Mouse (Mus musculus) adrenal gland, adult 2 months (tissue): Measurements from ENCODE around the gene Ttll10. TPM values are rescaled to one million over a fixed set of nuclear protein-coding genes. Genes with fewer than 3 reads are reported as not detected.

Experiments
- DNase-seq: peaks from one replicate; pipeline ENCODE4 v3.0.0; 2021
- microRNA-seq, 2 experiments: library from miRNA; unstranded; fragments of <30 nt; microRNA quantifications; one replicate each; pipeline ENCODE4 v1.2.0; 2021
- polyA plus RNA-seq: library from polyadenylated mRNA; depleted of rRNA; stranded (reverse); fragments of >200 nt; gene quantifications from 2 replicates; pipeline ENCODE4 v1.2.3, GENCODE M21; 2012; rRNA removed
- total RNA-seq, 2 experiments: library from RNA; stranded (reverse); gene quantifications; 2 replicates each; pipeline ENCODE4 v1.2.3; 2021

The Ttll10 gene
- total and polyA plus RNA-seq, 3 experiments: 0.19 to 0.21 TPM; not detected in 1

DNA sequence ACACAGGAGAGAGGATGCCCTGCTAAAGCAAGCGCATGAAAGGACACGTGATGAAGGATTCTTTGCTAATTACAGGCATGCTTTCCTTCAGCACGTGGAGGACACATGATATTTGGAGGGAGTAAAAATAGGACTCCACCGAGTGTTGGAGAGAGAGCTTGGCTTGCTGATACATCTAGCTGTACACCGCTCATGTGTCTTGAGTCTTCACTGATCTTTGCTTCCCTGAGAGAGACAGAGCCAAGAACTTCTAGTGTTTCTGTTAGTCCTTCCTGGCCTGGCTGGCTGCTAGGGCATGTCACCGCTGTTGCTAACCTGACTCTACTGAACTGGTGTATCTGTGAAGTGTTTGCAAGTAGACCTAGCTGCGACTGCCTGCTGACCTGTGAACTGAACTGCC lies 35.0 kb downstream of the Ttll10 start:
- no peak for DNase-seq

DNA sequence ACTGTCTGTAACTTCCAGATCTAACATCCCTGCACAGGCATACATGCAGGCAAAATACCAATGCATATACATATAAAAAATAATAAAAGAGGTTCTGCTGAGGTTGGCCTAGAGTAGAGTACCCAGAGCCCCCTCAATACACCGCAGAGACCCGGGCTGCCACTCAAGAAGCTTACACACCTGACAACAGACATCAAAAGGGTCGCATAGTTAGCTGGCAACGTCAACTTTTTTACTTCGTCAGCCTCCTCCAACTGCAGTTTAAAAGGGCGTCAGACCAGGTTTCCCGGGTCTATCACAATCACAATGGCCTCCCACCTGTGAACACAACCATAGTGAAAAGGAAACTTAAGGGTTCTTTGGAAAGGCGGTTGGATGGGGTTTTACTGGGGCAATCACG lies 35.7 kb downstream of the Ttll10 start:
- no peak for DNase-seq

DNA sequence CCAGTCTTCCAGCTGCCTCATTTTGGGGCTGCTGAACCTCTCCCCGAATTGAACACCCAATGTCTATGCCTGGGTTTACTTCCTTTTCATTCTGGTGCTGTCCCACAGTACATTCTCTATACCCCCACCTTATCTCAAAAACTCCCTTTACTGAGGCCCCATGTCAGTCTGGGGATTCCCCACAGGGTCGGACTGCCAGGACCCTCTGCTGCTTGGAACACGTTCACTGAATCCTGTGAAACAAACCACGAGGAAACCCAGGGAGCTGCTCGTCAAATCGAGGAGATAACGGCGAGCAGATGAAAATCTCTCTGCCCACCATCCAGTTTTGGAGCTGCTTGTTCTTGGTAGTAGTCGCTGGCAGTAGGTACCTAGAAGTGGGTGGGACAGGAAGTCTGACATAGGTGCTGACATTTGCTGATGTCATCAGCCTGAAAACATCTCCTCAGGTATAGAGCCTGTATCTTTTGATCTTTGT lies 37.2 kb downstream of the Ttll10 start:
- DNase-seq: no peak

DNA sequence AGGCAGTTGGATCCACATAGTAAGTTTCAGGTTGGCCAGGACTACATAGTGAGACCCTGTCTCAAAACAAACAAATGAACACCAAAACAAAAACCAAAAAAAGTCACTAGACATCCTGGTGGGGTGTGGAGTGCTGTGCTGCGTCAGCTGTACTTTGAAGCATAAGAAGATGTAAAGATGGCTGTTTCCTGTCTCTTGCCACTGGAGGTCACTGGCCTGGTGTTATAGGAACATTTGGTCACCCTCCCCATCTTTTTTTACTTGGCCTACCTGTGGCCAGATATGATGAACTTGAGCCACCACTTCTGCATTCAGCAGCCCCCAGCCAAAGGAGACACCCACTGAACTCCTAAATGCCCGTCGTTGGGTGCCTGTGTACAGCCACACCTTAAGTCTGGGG lies 37.8 kb downstream of the Ttll10 start:
- no peak for DNase-seq

DNA sequence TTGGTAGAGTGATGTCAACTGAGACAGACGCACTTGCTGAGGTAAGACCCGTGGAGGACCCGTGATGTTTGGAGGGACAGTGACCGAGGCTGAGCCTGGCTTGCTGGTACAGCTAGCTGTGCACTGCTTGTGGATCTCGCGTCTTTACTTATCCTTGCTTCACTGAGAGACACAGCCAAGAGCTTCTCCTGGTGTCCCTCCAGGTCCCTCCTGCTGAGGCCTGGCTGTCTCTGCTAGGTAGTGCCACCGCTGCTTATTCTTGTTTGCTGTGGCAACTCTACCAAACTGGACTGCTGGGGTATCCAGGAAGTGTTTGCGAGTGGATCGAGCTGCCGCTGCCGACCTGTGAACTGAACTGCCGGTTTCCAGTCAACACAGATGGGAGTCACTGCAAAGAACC lies 39.4 kb downstream of the Ttll10 start:
- no peak for DNase-seq

DNA sequence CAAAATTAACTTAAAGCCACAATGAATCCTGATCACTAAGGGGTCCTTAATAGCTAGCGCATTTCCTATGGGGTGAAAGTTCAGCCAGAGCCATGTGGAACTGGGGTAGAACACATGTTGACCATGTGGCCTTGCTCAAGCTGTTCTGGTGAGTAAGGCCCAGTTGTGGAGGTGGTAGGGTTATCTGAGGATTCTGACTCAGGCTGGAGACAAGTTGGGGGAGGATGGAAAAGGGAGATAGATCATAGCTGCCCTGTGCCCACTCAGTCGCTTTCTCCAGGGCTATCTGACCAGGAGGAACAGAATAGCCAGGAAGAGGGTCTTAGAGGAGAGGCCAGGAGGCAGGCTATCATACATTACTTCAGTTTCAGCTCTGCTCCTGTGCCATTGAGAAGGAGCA lies 44.8 kb downstream of the Ttll10 start:
- peak; percentile 68 for DNase-seq

DNA sequence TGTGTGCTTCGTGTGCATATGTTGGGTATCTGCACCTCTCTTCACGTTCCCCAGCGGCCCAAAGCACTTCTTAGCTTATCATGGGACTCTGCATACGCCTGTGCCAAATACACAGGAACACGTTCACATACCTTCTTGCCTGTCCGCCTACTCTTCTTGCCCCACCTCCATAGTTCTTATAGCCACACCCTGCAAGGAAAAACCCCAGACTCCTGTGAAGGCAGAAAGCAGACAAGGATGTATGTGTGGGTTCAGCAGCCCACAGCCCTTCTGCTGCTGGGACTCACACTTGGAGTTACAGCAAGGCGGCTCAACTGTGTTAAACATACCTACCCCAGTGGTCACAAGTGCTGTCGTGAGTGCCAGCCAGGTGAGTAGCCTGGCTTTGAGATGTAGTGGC lies 45.6 kb downstream of the Ttll10 start, which contains the start of gene Tnfrsf4:
Gene Tnfrsf4 (plus strand): TSS at position 207 of the 400 bp plus-strand sequence.
- DNase-seq: no peak

DNA sequence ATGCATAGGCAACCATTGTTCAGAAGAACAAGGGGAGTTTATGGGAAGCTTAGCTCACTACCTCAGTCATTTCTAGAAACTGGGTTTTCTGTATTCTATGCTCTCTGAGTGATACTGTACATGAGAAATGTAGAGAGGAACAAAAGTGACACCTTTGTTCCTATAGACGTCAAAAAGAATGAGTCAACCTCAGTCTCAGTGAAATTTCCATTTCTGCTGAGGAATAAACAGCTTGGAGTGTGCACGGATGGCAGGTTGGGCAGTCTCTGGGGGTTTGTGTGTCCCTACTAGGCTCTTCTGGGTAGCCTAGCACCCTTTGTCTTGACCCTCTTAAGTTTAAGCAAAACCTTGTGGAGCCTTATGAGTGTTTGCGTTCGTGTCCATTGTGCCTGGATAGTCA lies 50.8 kb downstream of the Ttll10 start:
- no peak for DNase-seq

DNA sequence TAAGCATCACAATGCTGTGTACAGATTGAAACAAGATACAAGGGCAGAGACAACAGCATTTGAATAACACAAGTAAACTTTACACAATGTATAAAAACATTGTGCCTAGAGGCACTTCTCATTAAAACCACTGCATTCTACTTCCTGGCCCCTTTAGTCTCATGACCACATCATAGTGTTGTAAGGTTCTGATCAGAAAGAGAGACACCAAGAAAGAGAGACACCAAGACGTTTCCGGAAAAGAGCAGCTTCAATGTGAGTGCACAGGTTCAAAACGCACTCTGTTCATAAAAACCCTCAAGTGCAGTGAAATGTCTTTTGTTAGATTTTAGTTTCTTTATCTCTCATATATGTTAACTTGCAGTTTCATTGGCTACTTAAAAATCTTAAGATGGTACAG lies 55.1 kb downstream of the Ttll10 start:
- no peak for DNase-seq

DNA sequence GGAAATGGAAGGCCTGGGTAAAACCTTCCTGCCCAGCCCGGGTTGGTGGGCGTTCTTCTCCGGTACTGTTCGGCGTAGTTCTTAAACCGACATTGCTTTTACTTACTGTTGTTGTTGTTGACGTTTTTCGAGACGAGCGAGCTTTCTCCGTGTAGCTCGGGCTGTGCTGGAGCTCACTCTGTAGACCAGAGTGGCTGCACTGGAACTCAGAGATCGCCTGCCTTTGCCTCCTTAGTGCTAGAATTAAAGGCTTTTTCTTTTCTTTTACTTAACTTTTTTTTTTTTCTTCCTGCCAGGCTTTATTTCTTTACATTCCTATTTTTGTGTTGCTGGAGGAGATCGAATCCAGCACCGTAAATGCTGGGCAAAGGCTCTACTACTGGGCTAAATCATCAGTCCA lies 65.6 kb downstream of the Ttll10 start:
- no peak for DNase-seq

DNA sequence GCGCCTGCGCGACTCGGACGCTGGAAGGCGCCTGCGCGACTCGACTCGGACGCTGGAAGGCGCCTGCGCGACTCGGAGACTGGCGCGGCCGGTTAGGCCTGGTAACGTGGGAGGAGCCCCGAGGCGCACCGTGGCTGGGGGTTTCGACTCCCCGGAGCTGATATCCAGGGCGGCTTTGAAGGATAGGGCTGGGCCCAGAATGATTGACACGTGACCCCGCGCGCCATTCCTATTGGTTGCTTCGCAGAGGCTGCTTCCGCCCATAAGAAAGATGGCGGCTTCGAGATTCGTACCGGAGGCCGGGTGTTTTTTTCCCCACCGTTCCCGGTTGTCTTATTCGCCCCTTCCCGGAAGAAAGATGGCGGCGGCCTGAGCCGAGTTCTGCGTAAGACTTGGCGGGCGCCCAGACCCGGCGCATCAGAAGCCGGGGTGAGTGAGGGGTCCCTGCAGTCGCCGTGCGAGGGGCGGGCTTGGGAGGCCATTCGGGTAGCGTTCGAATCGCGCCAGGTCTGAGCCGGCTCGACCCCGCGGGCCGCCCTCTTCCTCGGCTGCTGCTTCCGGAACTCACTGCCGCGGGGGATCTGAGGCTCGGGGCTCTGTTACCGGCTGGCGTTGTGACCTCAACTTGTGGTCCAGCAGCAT lies 66.2 kb downstream of the Ttll10 start:
- peak; percentile 96 for DNase-seq

DNA sequence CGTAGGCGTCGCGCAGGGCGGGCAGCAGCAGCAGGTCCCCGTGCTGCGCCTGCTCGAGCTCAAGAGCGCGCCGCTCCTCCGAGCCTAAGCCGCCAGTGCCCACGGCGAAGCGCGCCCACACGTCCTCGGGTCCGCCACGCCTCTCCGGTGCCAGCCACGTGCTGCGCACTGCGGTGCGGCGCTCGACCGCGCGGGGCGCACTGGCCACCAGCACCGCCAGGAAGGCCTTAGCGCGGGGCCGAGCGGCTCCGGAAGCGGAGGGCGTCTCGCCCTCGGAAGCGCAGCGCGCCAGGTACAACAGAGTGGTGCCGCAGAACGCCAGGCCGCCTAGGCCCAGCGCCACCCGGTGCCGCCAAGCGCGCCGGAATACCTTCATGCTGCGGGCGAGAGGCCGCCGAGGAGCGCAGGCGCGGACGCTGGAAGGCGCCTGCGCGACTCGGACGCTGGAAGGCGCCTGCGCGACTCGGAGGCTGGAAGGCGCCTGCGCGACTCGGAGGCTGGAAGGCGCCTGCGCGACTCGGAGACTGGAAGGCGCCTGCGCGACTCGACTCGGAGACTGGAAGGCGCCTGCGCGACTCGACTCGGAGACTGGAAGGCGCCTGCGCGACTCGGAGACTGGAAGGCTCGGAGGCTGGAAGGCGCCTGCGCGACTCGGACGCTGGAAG lies 66.8 kb downstream of the Ttll10 start, which contains the start of the genes B3galt6 and Sdf4:
Gene B3galt6 (minus strand): TSS at position 409 of the 665 bp plus-strand sequence.
Gene Sdf4 (plus strand): TSS at position 632 of the 665 bp plus-strand sequence.
- DNase-seq: peak; percentile 91

DNA sequence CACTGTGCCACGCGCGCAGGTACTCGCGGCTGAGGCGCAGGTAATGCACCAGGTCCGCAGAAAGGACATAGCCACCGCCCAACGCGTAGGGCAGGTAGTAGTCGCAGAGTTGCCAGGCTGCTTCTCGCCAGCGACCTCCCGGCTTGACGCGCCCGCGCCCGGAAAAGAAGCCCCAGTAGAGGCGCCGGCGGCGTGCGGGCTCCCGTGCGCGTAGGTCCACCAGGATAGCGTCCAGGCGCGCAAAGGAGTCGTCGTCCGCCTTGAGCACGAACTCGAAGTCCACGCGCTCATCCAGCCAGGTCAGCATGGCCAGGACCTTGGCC lies 67.3 kb downstream of the Ttll10 start:
- no peak for DNase-seq

DNA sequence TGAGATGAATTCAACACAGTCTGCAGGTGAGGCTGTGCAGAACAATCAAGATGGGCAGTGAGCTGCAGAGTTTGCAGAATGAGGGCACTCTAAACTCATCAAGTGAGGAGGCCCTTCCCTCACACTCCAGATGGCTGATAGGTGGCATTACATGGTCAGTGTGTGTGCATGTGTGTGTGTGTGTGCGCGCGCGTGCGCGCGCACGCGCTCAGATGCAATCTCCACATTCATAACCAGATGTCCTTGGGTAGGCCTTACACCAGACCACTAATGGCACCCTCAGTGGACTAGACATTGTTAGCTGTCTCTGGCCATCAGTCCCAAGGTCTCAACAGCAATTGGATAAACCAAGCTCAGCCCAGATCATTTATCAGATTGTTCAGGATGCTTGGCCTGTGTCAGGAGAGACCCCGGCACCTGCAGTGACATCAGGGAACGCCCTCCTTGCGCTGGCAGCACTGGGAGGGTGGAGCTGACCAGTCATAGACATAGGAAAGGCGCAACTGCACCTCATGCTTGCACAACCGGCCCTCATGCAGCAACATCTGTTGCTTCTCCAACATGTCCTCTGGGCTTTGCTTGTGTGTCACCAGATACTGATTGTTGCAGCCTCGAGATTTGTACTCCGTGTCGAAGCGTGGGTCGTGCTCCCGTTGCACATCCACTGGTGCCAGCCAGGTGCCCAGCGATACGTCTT lies 67.9 kb downstream of the Ttll10 start:
- no peak for DNase-seq

Small RNAs within 50 kb of the gene (microRNA-seq; reads per million reads assigned to microRNA genes)
- gene Mir200a (4.6 to 7.9 reads per million in 2 experiments), gene Mir200b (6.6 to 40.9 reads per million in 2 experiments), gene Mir429 (7.7 to 15.3 reads per million in 2 experiments)

Other genes starting within 250 kb of the Ttll10 start
- gene Ccnl2, start 246.9 kb downstream of the Ttll10 start, total RNA-seq: 100 to 1,000 TPM in 1 of 2 experiments, 10 to 100 TPM in 1; 70.2 to 118 TPM
- 56.0 and 58.2 TPM in 2 replicates for gene Ccnl2, start 246.9 kb downstream of the Ttll10 start, polyA plus RNA-seq
- 100 to 1,000 TPM; 155 to 164 TPM for gene Aurkaip1, start 228.1 kb downstream of the Ttll10 start, total RNA-seq
- gene Aurkaip1, start 228.1 kb downstream of the Ttll10 start, polyA plus RNA-seq: 276 and 293 TPM in 2 replicates
- gene Mxra8, start 219.7 kb downstream of the Ttll10 start, total RNA-seq: 10 to 100 TPM; 36.9 to 55.5 TPM
- 164 and 185 TPM in 2 replicates for gene Mxra8, start 219.7 kb downstream of the Ttll10 start, polyA plus RNA-seq
- gene Dvl1, start 212.0 kb downstream of the Ttll10 start, total RNA-seq: 10 to 100 TPM; 58.1 to 66.7 TPM
- 187 and 202 TPM in 2 replicates for gene Dvl1, start 212.0 kb downstream of the Ttll10 start, polyA plus RNA-seq
- gene Tas1r3, start 196.1 kb downstream of the Ttll10 start, total RNA-seq: under 1 TPM; 0.32 to 0.35 TPM
- gene Tas1r3, start 196.1 kb downstream of the Ttll10 start, polyA plus RNA-seq: 0.56 and 0.62 TPM in 2 replicates
- 10 to 100 TPM; 18.7 to 21.1 TPM for gene Cptp, start 190.0 kb downstream of the Ttll10 start, total RNA-seq
- gene Cptp, start 190.0 kb downstream of the Ttll10 start, polyA plus RNA-seq: 29.4 and 37.1 TPM in 2 replicates
- 10 to 100 TPM; 27.5 to 32.0 TPM for gene Ints11, start 189.9 kb downstream of the Ttll10 start, total RNA-seq
- 24.5 and 30.8 TPM in 2 replicates for gene Ints11, start 189.9 kb downstream of the Ttll10 start, polyA plus RNA-seq
- 10 to 100 TPM; 21.8 to 28.4 TPM for gene Pusl1, start 167.6 kb downstream of the Ttll10 start, total RNA-seq
- gene Pusl1, start 167.6 kb downstream of the Ttll10 start, polyA plus RNA-seq: 118 and 119 TPM in 2 replicates
- 10 to 100 TPM; 14.4 to 20.9 TPM for gene Acap3, start 167.6 kb downstream of the Ttll10 start, total RNA-seq
- 29.0 and 29.3 TPM in 2 replicates for gene Acap3, start 167.6 kb downstream of the Ttll10 start, polyA plus RNA-seq
- gene Ube2j2, start 115.6 kb downstream of the Ttll10 start, total RNA-seq: 10 to 100 TPM; 64.1 to 94.4 TPM
- gene Ube2j2, start 115.6 kb downstream of the Ttll10 start, polyA plus RNA-seq: 93.2 and 95.5 TPM in 2 replicates
- gene C1qtnf12, start 97.1 kb downstream of the Ttll10 start, total RNA-seq: 10 to 100 TPM; 66.8 to 70.1 TPM
- 100 and 128 TPM in 2 replicates for gene C1qtnf12, start 97.1 kb downstream of the Ttll10 start, polyA plus RNA-seq
- 1 to 10 TPM; 5.1 to 8.5 TPM for gene B3galt6, start 66.8 kb downstream of the Ttll10 start, total RNA-seq
- 14.7 and 18.3 TPM in 2 replicates for gene B3galt6, start 66.8 kb downstream of the Ttll10 start, polyA plus RNA-seq
- 100 to 1,000 TPM; 260 to 282 TPM for gene Sdf4, start 66.5 kb downstream of the Ttll10 start, total RNA-seq
- 47.5 and 50.7 TPM in 2 replicates for gene Sdf4, start 66.5 kb downstream of the Ttll10 start, polyA plus RNA-seq
- 1 to 10 TPM in 1 of 2 experiments, under 1 TPM in 1; 0.61 to 1.2 TPM for gene Tnfrsf4, start 45.6 kb downstream of the Ttll10 start, total RNA-seq
- 4.4 and 5.0 TPM in 2 replicates for gene Tnfrsf4, start 45.6 kb downstream of the Ttll10 start, polyA plus RNA-seq
- under 1 TPM in 1 of 2 experiments, not detected in 1; 0.38 TPM for gene Tnfrsf18, start 33.2 kb downstream of the Ttll10 start, total RNA-seq
- gene Tnfrsf18, start 33.2 kb downstream of the Ttll10 start, polyA plus RNA-seq: 0.30 and 0.61 TPM in 2 replicates
- 1 to 10 TPM; 5.7 to 9.6 TPM for gene 9430015G10Rik, start 50.6 kb upstream of the Ttll10 start, total RNA-seq
- 14.6 and 15.6 TPM in 2 replicates for gene 9430015G10Rik, start 50.6 kb upstream of the Ttll10 start, polyA plus RNA-seq
- gene Rnf223, start 71.1 kb upstream of the Ttll10 start, total RNA-seq: under 1 TPM; 0.17 TPM
- gene Rnf223, start 71.1 kb upstream of the Ttll10 start, polyA plus RNA-seq: 0.34 and 0.46 TPM in 2 replicates
- 10 to 100 TPM; 23.2 to 34.1 TPM for gene Agrn, start 138.1 kb upstream of the Ttll10 start, total RNA-seq
- gene Agrn, start 138.1 kb upstream of the Ttll10 start, polyA plus RNA-seq: 39.3 and 46.4 TPM in 2 replicates
- 1 to 10 TPM; 4.3 to 5.4 TPM for gene Isg15, start 141.4 kb upstream of the Ttll10 start, total RNA-seq
- gene Isg15, start 141.4 kb upstream of the Ttll10 start, polyA plus RNA-seq: 9.1 and 12.1 TPM in 2 replicates
- gene AW011738, start 143.9 kb upstream of the Ttll10 start, total RNA-seq: 1 to 10 TPM; 2.7 to 7.2 TPM
- 1.7 and 2.6 TPM in 2 replicates for gene AW011738, start 143.9 kb upstream of the Ttll10 start, polyA plus RNA-seq
- gene Perm1, start 156.5 kb upstream of the Ttll10 start, total RNA-seq: 10 to 100 TPM in 1 of 2 experiments, 1 to 10 TPM in 1; 3.9 to 10.2 TPM
- gene Perm1, start 156.5 kb upstream of the Ttll10 start, polyA plus RNA-seq: 2.4 and 2.6 TPM in 2 replicates
- gene Plekhn1, start 175.4 kb upstream of the Ttll10 start, total RNA-seq: 10 to 100 TPM; 18.7 to 23.9 TPM
- 62.2 and 69.6 TPM in 2 replicates for gene Plekhn1, start 175.4 kb upstream of the Ttll10 start, polyA plus RNA-seq
- 10 to 100 TPM; 42.6 to 47.2 TPM for gene Noc2l, start 176.6 kb upstream of the Ttll10 start, total RNA-seq
- gene Noc2l, start 176.6 kb upstream of the Ttll10 start, polyA plus RNA-seq: 46.6 and 60.3 TPM in 2 replicates
- 1 to 10 TPM; 1.7 to 2.2 TPM for gene Samd11, start 196.2 kb upstream of the Ttll10 start, total RNA-seq
- gene Samd11, start 196.2 kb upstream of the Ttll10 start, polyA plus RNA-seq: 2.2 and 2.9 TPM in 2 replicates